Mouse (Mus musculus) NIH3T3 (cell line): Measurements from ENCODE around the gene Trmt11.
"Not testable (repeated sequence)": the region's sequence is repeated elsewhere in the genome, so short reads cannot be mapped to it uniquely, and the experiment has no call there.

Source experiments
- DNase-seq: peaks from one replicate; pipeline ENCODE4 v3.0.0-alpha.2; 2012; ENCODE audit warnings: low read depth

Trmt11 gene

DNA sequence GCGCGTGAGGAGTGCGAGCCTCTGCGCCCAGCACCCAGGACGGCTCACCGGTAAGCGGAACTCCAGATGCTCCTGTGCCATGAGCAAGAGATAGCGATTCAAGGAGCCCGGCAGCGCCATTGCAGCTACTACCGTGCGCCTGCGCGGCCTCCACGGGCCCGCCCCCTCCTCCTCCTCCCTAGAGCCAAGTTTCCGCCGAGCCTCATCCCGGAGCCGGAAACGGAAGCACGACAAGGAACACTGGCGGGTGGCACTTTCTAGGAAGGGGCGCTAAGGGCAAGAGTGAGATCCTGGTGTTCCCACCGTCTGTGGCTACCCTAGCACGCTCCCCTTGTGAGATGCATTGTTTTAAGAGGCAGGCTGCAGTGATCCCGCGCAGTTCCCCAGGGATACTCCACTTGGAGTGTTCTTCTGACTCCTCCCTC, at the start of gene Trmt11:
Trmt11 (minus strand) TSS at position 208 of the 425 bp plus-strand sequence.
- peak; percentile 95 for DNase-seq

DNA sequence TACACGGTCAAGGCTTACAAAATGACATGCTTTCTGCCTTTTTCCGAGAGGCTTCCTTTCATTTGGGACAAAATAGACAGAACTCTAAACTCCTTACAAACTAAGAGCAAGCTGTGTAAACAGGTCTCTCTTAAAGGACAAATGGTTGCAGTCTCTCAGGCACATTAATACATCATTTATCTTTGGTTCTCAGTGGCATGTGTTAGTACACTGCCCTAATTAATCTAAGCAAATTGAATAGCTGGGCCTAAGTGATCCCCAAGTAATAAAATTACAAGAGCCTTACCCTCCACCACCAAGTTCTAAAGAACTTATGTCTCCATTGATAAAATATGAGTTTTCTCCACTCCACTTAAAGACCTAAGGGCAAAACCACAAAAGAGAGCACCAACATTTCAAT, 47.1 kb upstream of the Trmt11 start:
- no peak for DNase-seq

DNA sequence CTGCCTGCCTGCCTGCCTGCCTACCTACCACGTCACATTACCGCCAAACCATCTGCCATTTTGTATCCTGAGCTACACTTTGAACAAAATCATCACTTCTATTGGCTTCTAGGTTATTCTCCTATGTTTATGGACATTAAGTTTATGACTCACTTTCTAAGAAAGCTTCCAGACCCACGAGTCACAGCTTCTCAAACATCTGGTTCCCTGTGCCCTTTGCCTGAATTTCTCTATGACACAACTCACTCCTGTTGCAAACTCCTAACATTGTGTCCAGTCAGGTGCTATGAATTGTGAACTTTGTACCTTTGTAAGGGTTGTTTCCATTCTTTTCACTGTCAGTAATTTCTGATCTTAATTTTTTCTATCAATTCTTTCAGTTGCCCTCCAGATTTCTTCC, 37.7 kb upstream of the Trmt11 start:
- DNase-seq: peak; percentile 64

DNA sequence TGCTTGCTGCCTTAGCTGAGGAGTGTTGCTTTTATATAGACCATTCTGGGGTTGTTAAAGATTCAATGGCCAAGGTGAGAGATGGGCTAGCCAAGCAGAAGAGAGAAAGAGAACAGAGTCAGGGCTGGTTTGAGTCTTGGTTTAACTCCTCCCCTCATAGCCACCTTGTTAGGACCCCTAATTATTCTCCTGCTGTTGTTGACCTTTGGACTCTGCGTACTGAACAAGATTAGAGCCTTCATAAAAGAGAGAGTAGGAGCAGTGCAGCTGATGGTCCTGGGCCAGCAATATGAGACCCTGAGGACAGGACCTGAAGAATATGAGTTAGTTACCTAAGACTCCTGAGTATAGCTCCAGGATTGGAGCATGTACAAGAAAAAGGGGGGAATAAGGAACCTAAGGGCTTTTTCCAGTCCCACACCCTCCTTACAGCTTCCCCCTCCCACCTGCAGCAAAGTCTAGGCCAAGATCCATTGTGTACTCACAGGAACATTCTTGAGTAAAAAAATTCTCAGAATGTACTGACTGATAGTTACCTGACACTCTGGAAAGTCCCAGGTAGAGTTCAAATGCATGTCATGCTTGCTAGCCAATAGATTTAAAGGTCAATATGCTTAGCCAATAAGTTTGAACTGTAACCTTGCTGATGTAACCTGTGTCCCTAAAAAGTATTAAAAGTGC, 36.1 kb upstream of the Trmt11 start:
- not testable (repeated sequence) for DNase-seq

DNA sequence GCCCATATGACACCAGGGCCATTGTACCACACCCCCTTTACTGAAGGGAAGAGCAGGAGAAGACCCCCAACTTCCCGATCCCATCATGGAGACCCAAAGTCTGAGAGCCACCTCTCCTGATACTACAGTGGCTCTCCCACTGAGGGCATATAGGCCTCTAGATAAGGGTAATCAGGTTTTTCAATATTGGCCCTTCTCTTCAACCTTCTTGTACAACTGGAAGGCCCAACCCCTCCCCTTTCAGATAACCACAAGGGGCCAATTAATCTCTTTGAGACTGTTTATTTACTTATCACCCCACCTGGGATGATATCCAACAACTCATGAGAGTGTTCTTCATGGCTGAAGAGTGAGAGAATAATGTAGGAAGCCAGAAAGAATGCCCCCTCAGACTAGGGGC, 32.2 kb upstream of the Trmt11 start:
- peak; percentile 14 for DNase-seq

DNA sequence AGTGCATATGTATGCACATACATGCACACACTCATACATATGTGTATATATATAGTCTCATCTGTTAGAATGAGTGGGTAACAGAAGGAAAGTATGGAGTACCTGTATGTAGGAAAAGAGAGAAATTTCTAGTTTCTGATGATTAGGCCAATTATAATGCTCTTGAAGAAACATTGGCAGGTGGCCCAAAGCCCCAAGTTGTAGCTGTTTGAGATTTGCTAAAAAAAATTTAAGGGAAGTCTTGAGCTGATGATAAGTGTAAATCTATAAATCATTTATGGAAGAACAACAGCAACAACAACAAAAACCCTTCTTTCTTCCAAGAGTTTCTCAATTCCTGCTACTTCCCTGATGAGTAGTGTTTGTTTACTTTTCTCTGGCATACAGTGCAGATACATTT, 29.4 kb upstream of the Trmt11 start:
- DNase-seq: no peak

DNA sequence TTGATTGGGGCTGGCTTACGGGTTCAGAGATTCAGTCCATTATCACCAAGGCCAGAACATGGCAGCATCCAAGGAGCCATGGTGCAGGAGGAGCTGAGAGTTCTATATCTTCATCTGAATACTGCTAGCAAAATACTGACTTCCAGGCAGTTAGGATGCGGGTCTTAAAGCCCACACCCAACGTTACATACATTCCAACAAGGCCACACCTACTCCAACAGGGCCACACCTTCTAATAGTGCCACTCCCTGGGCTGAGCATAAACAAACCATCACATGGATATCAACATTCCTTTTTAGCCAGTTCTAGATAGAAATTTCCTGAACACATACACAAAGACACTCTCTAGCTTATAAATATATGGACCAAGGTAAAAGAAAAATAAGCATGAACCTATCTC, 29.0 kb upstream of the Trmt11 start, which contains the start of gene Hint3:
Hint3 (minus strand) TSS at position 120 of the 400 bp plus-strand sequence.
- DNase-seq: no peak

DNA sequence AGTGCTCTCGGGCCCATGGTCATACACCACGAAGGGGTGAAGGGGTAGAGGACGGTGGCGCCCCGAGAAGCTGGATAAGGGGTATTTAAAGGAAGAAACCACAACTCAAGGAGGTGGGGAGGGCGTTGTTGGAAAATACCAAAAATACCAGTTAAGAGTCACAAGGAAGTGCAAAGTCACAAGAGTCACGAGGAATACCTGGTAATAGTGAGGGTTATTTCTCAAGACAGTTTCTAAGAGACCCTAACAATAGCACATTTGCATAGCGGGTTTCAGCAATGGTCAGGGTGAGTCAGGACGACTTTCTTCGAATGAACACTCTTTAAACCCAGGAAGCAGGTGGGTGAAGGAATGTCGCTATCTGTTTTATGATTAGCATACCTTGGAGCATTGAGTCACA, 27.9 kb upstream of the Trmt11 start:
- DNase-seq: not testable (repeated sequence)

DNA sequence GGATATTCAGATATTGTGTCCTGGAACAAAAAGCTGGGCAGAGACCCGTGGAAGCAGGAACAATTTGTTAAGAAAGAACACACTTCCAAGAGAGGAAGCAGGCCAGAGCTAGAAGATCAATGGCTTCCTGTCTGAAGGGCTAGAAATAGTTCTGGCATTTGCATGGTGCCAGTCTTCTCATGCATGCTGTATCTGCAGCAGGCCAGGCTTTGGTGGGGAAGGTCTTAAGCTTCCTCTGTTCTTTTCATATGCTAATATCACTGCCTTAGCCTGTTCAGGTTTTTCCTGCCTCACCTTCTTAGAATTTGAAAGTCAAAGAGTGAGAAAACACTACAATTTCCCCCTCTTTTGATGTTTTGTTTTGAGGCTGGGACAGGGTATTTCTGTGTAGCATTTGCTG, 27.0 kb upstream of the Trmt11 start:
- no peak for DNase-seq

DNA sequence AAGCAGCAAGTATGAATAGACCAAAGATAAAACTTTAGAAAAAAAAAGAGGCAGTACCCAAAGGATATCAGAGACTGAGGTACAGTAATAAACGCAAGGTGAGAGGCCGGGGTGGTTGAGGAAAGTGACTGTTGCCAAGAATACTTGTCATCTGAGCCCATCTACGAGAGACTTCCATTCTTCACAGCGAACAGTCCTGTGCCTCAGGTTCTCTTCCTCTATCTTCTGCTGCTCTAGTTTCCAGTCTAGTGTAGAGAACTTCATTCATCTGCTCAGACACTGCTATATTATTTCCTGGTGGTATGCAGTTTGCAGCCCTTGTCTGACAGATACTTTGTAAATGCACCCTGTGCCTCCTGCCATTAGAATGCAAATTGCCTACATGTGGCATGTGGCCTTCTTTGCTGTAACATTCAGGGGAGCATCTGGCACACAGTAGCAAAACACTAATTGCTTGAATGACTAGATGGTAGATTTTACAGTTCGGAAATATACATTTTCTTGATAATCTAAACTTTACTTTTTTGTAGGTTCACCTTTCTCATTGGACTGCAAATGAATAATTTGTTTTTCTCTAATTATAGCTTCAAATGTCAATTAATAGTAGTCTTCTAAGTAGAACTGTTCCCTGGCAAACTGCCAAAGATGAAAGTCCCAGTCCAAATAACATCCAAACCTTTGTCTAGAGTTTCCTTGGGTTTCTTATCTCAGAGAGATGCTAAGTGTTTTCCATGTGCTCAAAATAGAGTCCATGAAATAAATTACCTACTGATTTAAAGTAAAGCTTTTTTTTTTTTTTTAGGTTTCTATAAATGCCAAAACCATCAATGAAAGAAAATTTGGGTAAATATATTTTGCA, 23.8 kb upstream of the Trmt11 start:
- DNase-seq: no peak

DNA sequence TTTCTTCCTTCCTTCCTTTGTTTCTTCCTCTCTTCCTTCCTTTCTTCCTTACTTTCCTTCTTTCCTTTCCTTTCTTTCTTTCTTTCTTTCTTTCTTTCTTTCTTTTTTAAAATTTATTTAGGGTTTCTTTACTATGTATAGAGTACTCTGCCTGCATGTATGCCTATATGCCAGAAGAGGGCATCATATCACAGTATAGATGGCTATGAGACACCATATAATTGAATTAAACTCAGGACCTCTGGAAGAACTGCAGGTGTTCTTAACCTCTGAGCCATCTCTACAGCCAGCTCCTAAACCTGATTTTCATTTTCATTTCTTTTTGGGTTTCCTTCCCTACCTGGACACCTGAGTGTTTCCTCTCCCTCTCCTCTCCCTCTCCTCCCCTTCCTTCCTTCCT, 22.4 kb upstream of the Trmt11 start:
- peak; percentile 47 for DNase-seq

DNA sequence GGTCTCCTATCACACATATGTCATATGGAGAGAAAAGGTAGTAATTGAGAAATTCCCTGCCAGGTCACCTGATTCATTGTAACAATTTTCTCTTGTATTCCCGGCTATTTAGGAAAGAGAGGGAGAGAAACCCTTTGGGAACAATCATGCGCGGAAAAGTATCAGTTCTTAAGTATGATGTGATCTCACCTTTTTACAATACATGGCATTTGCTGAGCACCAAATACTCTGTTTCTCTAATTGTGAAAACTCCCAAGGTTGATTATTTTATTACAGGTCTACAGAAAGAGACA, 18.3 kb upstream of the Trmt11 start:
- no peak for DNase-seq

DNA sequence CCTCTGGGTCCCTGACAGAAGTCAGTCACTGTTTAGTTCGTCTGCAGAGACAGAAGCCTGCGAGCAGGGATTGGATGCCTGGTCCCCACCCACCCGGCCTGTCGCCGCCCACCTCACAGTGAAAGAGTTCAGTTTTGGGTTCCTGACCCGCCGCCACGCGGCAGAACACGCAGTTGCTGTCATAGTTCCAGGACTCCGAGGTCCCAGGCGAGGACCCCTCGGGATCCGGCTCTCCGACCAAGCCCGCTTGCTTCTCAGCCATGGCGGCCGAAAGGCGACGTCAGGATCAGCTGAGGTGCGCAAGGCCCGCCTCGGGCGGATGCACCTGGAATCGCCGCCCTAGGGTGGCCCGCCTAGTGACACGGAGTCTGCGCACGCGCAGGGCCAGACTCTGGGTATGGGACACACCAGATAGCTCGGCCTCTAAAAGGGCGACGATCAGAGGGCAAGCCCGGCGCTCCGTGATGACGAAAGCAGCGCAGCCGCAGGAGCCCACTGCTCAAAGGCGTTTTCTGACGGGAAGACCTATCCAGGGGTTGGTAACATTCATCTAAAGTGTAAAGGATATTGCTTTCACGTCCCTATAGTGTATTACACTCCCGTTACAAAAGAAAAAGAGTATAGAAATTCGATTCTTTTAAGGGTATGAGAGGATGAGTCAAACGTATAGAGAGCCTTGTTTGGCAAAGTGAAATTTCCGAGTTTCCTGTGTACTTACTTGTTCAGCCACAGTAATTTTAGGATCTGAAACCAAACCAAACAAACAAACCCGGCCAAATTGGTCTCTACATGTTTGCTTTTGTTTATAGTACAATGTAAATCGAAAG, 17.8 kb upstream of the Trmt11 start:
- peak; percentile 99 for DNase-seq

DNA sequence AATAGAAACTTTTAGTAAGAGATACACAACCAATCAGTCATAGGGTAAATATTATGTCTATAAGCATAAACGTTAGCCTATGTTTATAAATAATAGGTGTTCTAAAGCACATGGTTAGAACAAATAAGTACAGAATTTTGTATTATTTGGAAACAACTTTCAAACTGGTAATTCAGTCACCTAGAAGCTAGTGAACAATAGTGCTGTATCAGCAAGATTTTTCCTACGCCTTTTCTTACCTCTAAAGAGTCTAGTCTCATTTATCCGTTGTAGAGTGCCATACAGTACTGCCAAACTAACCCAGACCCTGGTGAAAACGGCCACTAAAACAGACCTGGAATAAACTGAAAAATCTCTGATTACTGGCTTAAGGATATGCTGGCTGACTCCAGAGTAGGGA, 12.5 kb upstream of the Trmt11 start:
- DNase-seq: no peak

DNA sequence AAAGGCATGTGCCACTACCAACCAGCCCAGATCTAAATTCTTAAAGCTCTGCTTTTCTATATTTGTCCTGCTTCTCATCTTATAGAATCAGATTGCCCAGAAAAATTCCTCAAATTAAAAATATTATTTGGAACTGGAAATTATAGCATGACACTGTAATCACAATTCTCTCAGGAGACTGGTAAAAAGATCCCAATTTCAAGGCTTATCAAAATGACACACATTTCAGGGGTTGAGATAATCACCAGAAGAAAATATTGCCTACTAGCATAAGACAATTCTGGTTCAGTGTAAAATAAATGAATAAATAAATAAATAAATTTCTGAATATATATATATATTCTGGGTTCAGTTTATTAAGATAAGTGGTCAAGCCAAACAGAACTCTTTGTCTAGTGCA, 9.1 kb upstream of the Trmt11 start:
- no peak for DNase-seq

DNA sequence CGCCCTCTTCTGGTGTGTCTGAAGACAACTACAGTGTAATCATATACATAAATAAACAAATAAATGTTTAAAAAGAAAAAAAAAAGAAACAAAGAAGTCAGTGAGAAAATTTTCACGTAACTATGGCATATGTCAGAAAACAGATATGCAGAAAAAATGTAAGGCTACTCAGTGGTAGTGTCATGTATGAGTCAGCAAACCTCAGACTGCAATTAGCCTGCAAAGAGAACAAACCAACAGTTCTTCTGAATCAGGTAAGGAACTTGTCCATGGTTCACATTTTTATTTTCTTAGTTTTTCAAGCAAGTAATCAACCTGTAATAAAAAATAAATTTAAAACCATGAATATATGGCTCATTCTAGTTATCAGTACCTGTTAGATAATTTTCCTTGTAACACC, 7.6 kb upstream of the Trmt11 start:
- peak; percentile 38 for DNase-seq

DNA sequence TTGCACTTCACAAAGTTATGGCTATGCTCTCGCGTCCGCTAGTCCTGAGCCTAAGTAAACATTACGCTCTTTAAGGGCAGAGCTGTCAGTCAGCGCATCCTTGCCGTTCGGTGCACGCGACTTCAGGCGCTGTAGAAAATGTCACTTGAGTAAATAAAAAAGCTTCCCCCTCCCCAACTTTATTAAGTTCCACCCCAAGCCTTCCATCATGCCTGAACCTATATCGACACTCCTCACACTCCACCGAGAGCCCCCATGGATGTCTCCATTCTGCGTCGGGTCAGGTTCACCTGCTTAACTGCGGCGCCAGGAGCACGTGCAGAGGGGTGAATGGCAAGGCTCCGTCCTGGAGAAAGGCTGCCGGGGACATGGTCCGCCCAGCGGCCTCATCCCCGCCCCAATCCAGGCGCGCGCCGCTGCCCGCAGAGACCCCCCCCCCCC, 435 bp downstream of the Trmt11 start:
- DNase-seq: no peak

DNA sequence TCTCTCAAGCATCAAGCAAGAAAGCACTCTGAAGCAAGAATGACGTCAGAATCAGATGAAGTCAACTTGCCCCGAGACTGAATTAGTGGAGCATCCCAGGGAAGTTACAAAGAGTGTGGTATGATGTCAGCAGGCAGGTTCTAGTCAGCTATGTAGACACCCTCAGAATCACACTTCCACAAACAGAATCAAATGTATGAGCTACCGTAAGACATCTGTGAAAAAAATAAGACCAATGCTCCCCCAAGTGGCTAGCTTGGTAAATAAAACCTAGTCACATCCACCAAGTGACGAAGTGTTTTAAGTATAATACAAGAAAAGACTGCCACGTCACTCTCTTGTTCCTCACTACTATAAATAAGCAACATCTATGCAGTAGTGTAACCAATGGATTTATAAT, 13.5 kb downstream of the Trmt11 start:
- DNase-seq: peak; percentile 44

DNA sequence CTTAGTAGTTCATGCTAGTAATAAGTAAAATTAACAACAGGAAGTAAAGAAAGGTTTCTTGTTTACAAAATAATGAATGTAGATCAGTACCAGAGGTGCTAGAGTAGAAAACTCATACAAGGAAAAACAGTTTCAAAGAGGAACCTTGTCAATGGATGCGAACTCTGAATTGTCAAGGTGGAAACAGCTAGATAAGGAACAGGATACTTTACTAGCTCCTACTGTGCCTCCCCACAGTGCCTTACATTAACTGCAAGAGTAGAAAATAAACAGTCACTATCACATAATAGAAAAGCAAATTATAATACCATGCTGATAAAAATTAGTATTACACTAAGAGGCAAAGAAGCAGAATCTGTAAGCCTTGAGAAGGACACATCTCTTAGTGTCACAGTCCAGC, 14.9 kb downstream of the Trmt11 start:
- DNase-seq: no peak

DNA sequence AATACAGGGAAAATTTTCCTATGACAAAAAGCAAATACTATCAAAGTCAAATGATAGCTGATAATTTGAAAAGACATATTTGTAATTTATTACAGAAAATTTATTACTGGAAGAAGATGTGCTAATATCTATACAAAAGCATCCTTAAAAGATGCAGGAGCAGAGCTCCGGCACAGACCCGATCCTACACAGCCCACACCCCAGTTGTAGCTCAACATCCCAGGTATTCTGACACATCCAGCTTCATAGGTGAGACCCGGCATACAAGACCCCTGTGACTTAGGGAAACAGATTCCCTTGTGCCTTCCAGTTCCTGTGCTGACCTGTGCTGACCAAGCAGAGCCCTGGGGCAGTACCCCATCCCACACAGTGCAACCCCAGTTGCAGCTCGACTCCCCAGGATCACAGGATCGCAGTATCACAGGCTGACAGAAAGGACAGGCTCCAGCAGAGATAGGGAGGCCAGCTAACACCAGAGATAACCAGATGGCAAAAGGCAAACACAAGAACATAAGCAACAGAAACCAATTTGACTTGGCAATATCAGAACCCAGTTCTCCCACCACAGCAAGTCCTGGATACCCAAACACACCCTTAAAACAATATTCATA, 22.8 kb downstream of the Trmt11 start:
- no peak for DNase-seq

DNA sequence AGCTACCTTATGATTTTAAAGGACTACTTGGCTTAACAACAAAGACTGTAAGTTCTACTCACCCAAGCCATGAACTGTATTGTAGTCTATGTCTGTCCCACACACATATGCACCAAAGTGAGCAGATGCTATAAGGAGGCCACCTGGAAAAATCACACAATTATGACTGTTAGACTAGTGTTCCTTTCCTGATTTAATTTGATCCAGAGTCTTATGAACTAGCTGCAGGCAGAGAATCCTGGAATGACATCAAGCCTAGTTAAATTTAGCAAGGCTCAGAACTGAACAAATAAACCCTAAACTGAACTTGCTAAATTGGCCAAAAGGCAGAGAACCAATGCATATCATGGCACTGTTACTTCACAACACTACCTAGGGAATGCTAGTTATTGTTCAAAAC, 34.2 kb downstream of the Trmt11 start:
- no peak for DNase-seq

DNA sequence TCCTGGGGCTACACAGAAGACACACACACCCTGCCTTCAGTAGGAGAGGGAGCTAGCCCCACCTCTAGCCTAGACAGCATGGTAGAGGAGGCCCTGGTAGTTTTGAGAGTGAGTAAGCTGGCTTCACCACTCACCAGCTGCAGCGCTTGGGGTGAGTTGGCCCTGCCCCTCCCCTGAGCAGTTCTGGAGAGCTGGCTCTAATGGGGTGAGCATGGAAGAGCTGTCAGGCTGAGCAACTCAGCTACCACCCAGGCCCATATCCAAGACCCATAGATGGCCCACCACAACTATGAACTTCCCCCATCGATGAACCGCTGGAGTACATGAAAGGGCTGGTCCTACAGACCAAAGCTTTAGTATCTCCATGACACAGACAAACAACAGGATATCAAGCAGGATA, 35.9 kb downstream of the Trmt11 start:
- DNase-seq: no peak
